Mouse (Mus musculus) mature B cell (primary cell): Measurements from ENCODE around the gene Fnbp1l.

Experiments used
- in situ Hi-C: fragments of 300-500 bp; cut with MboI; formaldehyde crosslinking; loops from 2 replicates; pipeline ENCODE4 v1.14.3; 2019

The Fnbp1l gene

GRCm38 (mm10) chr3:122494764-122495163, 124.8 kb downstream of the Fnbp1l start:
- in situ Hi-C loops, result no loop called here

- in situ Hi-C loops, result no loop called here
Measured at GRCm38 (mm10) chr3:122492872-122493615, 126.5 kb downstream of the Fnbp1l start.

GRCm38 (mm10) chr3:122492006-122492405, 127.5 kb downstream of the Fnbp1l start:
- in situ Hi-C loops, result no loop called here

- in situ Hi-C loops, result no loop called here
Measured at GRCm38 (mm10) chr3:122490574-122490973, 128.9 kb downstream of the Fnbp1l start.
